Mouse (Mus musculus): Measurements from ENCODE around the gene Kat6b.
A peak's percentile ranks its signal among the peaks of the same experiment; 100 is the strongest.
"Not testable (repeated sequence)": the region's sequence is repeated elsewhere in the genome, so short reads cannot be mapped to it uniquely, and the experiment has no call there.

Gene Kat6b

GRCm38 (mm10) chr14:21484693-21485092, 3.5 kb downstream of the Kat6b start:
- DNase-seq (ENCODE audit: low spot score), result no peak

GRCm38 (mm10) chr14:21485961-21486520, 4.8 kb downstream of the Kat6b start:
- DNase-seq (ENCODE audit: low spot score), result no peak

GRCm38 (mm10) chr14:21487135-21487534, 5.9 kb downstream of the Kat6b start:
- not testable (repeated sequence) for DNase-seq (ENCODE audit: low spot score)

- DNase-seq (ENCODE audit: low spot score), result not testable (repeated sequence)
Measured at GRCm38 (mm10) chr14:21488426-21489115, 7.3 kb downstream of the Kat6b start.

GRCm38 (mm10) chr14:21489116-21489485, 7.9 kb downstream of the Kat6b start:
- DNase-seq (ENCODE audit: low spot score), result no peak

- DNase-seq (ENCODE audit: low spot score), result no peak
Measured at GRCm38 (mm10) chr14:21490141-21490540, 8.9 kb downstream of the Kat6b start.

GRCm38 (mm10) chr14:21498361-21498996, 17.2 kb downstream of the Kat6b start:
- no peak for DNase-seq (ENCODE audit: low spot score)

- DNase-seq (ENCODE audit: low spot score), result peak; percentile 32
Measured at GRCm38 (mm10) chr14:21499011-21499581, 17.9 kb downstream of the Kat6b start.

GRCm38 (mm10) chr14:21499631-21500153, 18.5 kb downstream of the Kat6b start:
- peak; percentile 61 for DNase-seq (ENCODE audit: low spot score)

- DNase-seq (ENCODE audit: low spot score), result peak; percentile 98
Measured at GRCm38 (mm10) chr14:21500154-21501047, 19.2 kb downstream of the Kat6b start.

GRCm38 (mm10) chr14:21501048-21501657, 19.9 kb downstream of the Kat6b start:
- peak; percentile 85 for DNase-seq (ENCODE audit: low spot score)

- no peak for DNase-seq (ENCODE audit: low spot score)
Measured at GRCm38 (mm10) chr14:21505036-21505435, 23.8 kb downstream of the Kat6b start.

- no peak for DNase-seq (ENCODE audit: low spot score)
Measured at GRCm38 (mm10) chr14:21507046-21507445, 25.8 kb downstream of the Kat6b start.

- no peak for DNase-seq (ENCODE audit: low spot score)
Measured at GRCm38 (mm10) chr14:21509111-21509905, 28.1 kb downstream of the Kat6b start.

- DNase-seq (ENCODE audit: low spot score), result no peak
Measured at GRCm38 (mm10) chr14:21511438-21511837, 30.2 kb downstream of the Kat6b start.

- DNase-seq (ENCODE audit: low spot score), result no peak
Measured at GRCm38 (mm10) chr14:21515505-21515904, 34.3 kb downstream of the Kat6b start.

GRCm38 (mm10) chr14:21519307-21519706, 38.1 kb downstream of the Kat6b start:
- no peak for DNase-seq (ENCODE audit: low spot score)

GRCm38 (mm10) chr14:21520496-21520895, 39.3 kb downstream of the Kat6b start:
- DNase-seq (ENCODE audit: low spot score), result no peak

- not testable (repeated sequence) for DNase-seq (ENCODE audit: low spot score)
Measured at GRCm38 (mm10) chr14:21521496-21521895, 40.3 kb downstream of the Kat6b start.

- no peak for DNase-seq (ENCODE audit: low spot score)
Measured at GRCm38 (mm10) chr14:21522312-21522978, 41.2 kb downstream of the Kat6b start.
